Mouse (Mus musculus): ENCODE measurements around the gene Tfcp2l1. TPM values are rescaled to one million over a fixed set of nuclear protein-coding genes. Genes with fewer than 3 reads are reported as not detected.

Tfcp2l1 gene
- polyA plus RNA-seq, 1 experiment from 2014 or later: 1.0 TPM

DNA sequence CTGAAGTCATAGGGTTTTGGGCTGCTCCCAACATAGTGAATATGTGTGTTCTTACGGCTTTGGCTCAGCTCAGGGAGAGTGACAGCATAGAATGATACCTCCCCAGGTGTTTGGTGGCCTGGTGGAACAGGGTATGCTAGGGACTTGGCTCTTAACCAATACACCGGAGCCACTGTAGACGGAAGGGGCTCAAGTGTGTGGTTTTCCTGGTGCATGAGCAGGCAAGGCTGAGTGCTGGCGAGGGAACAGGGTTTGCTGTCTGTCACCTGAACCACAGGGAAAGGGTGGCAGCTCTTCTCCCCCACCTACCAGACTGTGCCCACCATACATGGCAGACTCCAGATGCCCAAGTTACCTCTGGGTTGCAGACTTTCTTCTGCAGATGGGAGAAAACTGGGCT is 83.9 kb downstream of the Tfcp2l1 start:
- Histone ChIP-seq H3K36me3 (no peaks in the 10 kb centered on the region), H3K9ac (no peak overlapping the region), H3K27me3 (no peaks in the 10 kb centered on the region), H3K27ac (no peak overlapping the region), H3K9me3 (no peaks in the 10 kb centered on the region), H3K4me2 (no peak overlapping the region), H3K4me1 (no peaks in the 10 kb centered on the region), H3K4me3 (no peak overlapping the region)
- no peak for ATAC-seq (ENCODE audit: borderline replicate concordance, extremely low read depth, low FRiP score, low TSS enrichment)
- WGBS: 50% methylated on average over 4 of the region's 4 CpGs

DNA sequence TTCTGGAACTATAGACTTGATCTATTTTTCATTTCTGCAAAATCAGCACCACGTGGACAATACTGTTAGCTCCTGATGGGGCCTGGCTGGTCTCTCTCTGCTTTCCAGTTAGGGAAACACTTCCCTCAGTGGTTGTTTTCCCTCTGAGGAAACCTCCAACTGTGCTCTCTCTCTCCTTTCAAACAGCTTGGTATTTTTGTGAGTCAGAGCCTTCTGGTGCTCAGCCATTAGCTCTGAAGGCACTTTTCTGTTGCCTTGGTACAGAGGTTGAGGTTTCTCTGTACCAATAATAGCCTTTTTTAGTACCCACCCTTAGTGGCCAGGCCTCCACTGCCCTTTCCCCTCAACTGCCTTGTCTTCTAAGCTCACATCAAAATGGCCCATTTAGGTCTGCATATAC is 88.5 kb downstream of the Tfcp2l1 start:
- H3K27ac ChIP-seq: no peak overlapping the region
- WGBS: 39% methylated on average over 1 of the region's 1 CpGs
- H3K4me2 ChIP-seq: no peak overlapping the region
- no peaks in the 10 kb centered on the region for H3K4me1 ChIP-seq
- H3K9me3 ChIP-seq: no peaks in the 10 kb centered on the region
- H3K4me3 ChIP-seq: no peak overlapping the region
- no peak for ATAC-seq (ENCODE audit: borderline replicate concordance, extremely low read depth, low FRiP score, low TSS enrichment)
- no peak overlapping the region for H3K9ac ChIP-seq
- H3K27me3 ChIP-seq: no peaks in the 10 kb centered on the region
- no peaks in the 10 kb centered on the region for H3K36me3 ChIP-seq

- Histone ChIP-seq H3K9ac (no peak overlapping the region), H3K4me2 (no peak overlapping the region), H3K4me3 (no peak overlapping the region), H3K27me3 (no peaks in the 10 kb centered on the region), H3K9me3 (no peaks in the 10 kb centered on the region), H3K27ac (no peak overlapping the region), H3K4me1 (no peaks in the 10 kb centered on the region), H3K36me3 (no peaks in the 10 kb centered on the region)
- WGBS: 58% methylated on average over 6 of the region's 6 CpGs
- no peak for ATAC-seq (ENCODE audit: borderline replicate concordance, extremely low read depth, low FRiP score, low TSS enrichment)
Observed at GRCm38 (mm10) chr1:118718055-118718454, 90.3 kb downstream of the Tfcp2l1 start.

DNA sequence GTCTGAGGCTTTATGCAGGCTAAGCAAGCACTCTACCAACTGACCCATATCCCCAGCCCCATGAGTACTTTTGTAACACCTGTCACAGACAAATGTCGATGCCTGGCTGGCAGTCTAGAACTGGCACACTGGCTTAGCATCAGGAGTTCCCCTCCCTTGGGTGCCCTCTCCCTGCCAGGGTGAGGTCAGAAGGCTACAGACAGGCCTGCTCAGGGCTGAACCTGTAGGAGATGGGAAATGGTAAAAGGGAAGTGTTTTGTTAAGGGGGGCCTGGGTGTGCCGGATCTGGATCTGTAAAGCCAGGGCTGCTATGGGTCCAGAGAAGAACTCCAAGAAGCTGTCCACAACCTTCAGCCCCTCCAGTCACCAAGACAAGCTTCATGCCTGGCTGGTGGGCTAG is 92.0 kb downstream of the Tfcp2l1 start:
- WGBS: 87% methylated on average over 2 of the region's 2 CpGs
- no peak for ATAC-seq (ENCODE audit: borderline replicate concordance, extremely low read depth, low FRiP score, low TSS enrichment)

DNA sequence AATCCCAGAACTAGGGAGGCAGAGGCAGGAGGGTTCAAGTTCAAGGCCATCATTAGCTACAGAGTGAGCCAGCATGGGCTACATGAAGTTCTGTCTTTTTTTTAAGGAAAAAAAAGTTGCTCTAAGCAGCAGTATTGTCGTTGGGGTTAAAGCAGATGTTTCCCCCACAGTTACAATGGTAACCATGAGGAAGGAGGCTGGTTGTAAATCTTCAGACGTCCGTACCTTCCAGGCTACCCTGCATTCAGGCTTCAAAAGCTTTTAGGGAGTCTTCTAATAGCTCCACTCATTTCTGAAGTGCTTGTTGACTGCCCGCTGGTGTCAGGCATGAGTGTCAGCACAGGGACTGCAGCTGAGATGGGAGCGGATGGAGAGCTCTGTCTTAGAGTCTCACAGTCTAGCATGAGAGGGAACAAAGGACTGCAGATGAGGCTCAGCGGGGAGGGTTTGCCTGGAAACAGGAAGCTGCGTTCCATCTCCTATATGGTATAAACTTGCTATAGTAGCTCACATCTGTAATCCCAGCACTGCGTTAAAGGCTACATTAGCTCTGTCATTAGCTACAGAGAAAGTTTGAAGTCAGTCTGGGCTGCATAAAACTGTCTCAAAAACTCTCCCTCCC is 92.8 kb downstream of the Tfcp2l1 start:
- Histone ChIP-seq H3K27me3 (no peaks in the 10 kb centered on the region), H3K9me3 (no peaks in the 10 kb centered on the region), H3K4me3 (no peak overlapping the region), H3K36me3 (no peaks in the 10 kb centered on the region), H3K9ac (no peak overlapping the region), H3K4me2 (no peak overlapping the region), H3K4me1 (no peaks in the 10 kb centered on the region), H3K27ac (no peak overlapping the region)
- no peak for ATAC-seq (ENCODE audit: borderline replicate concordance, extremely low read depth, low FRiP score, low TSS enrichment)
- 35% methylated on average over 8 of the region's 8 CpGs for WGBS

More for the DNA sequence above, 92.0 kb downstream of the Tfcp2l1 start:
- Histone ChIP-seq H3K36me3 (no peaks in the 10 kb centered on the region), H3K4me1 (no peaks in the 10 kb centered on the region), H3K9ac (no peak overlapping the region), H3K4me3 (no peak overlapping the region), H3K27ac (no peak overlapping the region), H3K9me3 (no peaks in the 10 kb centered on the region), H3K4me2 (no peak overlapping the region), H3K27me3 (no peaks in the 10 kb centered on the region)

DNA sequence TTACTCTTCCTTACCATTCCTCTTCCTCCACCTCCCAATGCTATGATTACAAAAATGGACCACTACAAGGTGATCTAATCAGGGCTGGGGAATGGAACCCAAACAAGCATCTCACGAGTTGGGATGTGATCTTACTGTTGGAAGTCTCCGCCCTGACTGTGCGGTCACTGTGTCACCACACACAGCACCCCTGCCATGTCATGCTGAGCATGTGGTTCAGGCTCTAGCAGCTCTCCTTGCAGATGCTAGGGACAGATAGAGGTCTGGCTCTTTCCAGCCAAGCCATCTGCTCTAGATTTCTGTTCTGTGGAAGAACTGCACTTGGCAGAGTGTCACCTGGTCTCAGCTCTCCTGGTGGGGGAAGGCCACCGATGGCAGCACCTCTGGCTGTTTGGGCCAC is 99.3 kb downstream of the Tfcp2l1 start:
- WGBS: 84% methylated on average over 4 of the region's 4 CpGs
- H3K27ac ChIP-seq: no peak overlapping the region
- H3K9ac ChIP-seq: no peak overlapping the region
- H3K4me3 ChIP-seq: no peak overlapping the region
- no peaks in the 10 kb centered on the region for H3K4me1 ChIP-seq
- no peaks in the 10 kb centered on the region for H3K27me3 ChIP-seq
- no peak for ATAC-seq (ENCODE audit: borderline replicate concordance, extremely low read depth, low FRiP score, low TSS enrichment)
- no peak overlapping the region for H3K4me2 ChIP-seq
- no peaks in the 10 kb centered on the region for H3K36me3 ChIP-seq
- no peaks in the 10 kb centered on the region for H3K9me3 ChIP-seq

GRCm38 (mm10) chr1:118728796-118729195 is 101.1 kb downstream of the Tfcp2l1 start:
- Histone ChIP-seq H3K4me3 (no peak overlapping the region), H3K9me3 (no peaks in the 10 kb centered on the region), H3K9ac (no peak overlapping the region), H3K27ac (no peak overlapping the region), H3K4me2 (no peak overlapping the region), H3K36me3 (no peaks in the 10 kb centered on the region), H3K4me1 (no peaks in the 10 kb centered on the region), H3K27me3 (no peaks in the 10 kb centered on the region)
- no peak for ATAC-seq (ENCODE audit: borderline replicate concordance, extremely low read depth, low FRiP score, low TSS enrichment)

Other genes with a start within 250 kb of the Tfcp2l1 start
- gene Clasp1, start 238.9 kb upstream of the Tfcp2l1 start, polyA plus RNA-seq (2015; fragmentation: Nextera tagmentation; extraction: Ambion mirVana): 40.1 and 44.1 TPM in 2 replicates

Data from lung, embryonic 15.5 days (tissue).